Mouse (Mus musculus) cerebellum, adult 8-10 months (tissue): Measurements from ENCODE around the gene Mmp11.

ENCODE experiments used
- DNase-seq: peaks from one replicate; pipeline ENCODE4 v3.0.0; 2022

Mmp11 gene

GRCm38 (mm10) chr10:75935680-75936541 is at the start of gene Mmp11:
Gene Mmp11, minus strand, starts transcription at chr10:75936496.
- DNase-seq: peak; percentile 84

GRCm38 (mm10) chr10:75979432-75979831 is 43.1 kb upstream of the Mmp11 start:
- no peak for DNase-seq

- no peak for DNase-seq
These were observed 42.5 kb upstream of the Mmp11 start for GRCm38 (mm10) chr10:75978835-75979157.

GRCm38 (mm10) chr10:75978119-75978834 is 42.0 kb upstream of the Mmp11 start:
- no peak for DNase-seq

GRCm38 (mm10) chr10:75975216-75975615 is 38.9 kb upstream of the Mmp11 start:
- no peak for DNase-seq

- DNase-seq: no peak
These were observed 37.5 kb upstream of the Mmp11 start for GRCm38 (mm10) chr10:75973846-75974245.

GRCm38 (mm10) chr10:75954381-75954811 is 18.1 kb upstream of the Mmp11 start, which contains the start of gene Gm5134:
Gene Gm5134, plus strand, starts transcription at chr10:75954514.
- no peak for DNase-seq

GRCm38 (mm10) chr10:75951424-75952050 is 15.2 kb upstream of the Mmp11 start:
- peak; percentile 74 for DNase-seq

- DNase-seq: no peak
These were observed 14.5 kb upstream of the Mmp11 start for GRCm38 (mm10) chr10:75950791-75951210.

- DNase-seq: no peak
These were observed 13.1 kb upstream of the Mmp11 start for GRCm38 (mm10) chr10:75949053-75950045.

- DNase-seq: no peak
These were observed 11.8 kb upstream of the Mmp11 start for GRCm38 (mm10) chr10:75948079-75948478.

- DNase-seq: no peak
These were observed 9.6 kb upstream of the Mmp11 start for GRCm38 (mm10) chr10:75945896-75946295.

- no peak for DNase-seq
These were observed 8.9 kb upstream of the Mmp11 start for GRCm38 (mm10) chr10:75945213-75945612.

GRCm38 (mm10) chr10:75944066-75944772 is 7.9 kb upstream of the Mmp11 start:
- DNase-seq: no peak

GRCm38 (mm10) chr10:75942736-75943477 is 6.6 kb upstream of the Mmp11 start, which contains the start of gene Vpreb3:
Gene Vpreb3, plus strand, starts transcription at chr10:75943057.
- no peak for DNase-seq

- DNase-seq: no peak
These were observed 4.9 kb upstream of the Mmp11 start for GRCm38 (mm10) chr10:75941042-75941824.

- DNase-seq: no peak
These were observed 4.2 kb upstream of the Mmp11 start, which contains the start of gene Gm867 for GRCm38 (mm10) chr10:75940520-75940919. Gene Gm867, minus strand, starts transcription at chr10:75940672.

- DNase-seq: no peak
These were observed 3.4 kb upstream of the Mmp11 start for GRCm38 (mm10) chr10:75939481-75940234.
